Mouse (Mus musculus): Measurements from ENCODE around the gene Arhgap23.

DNA sequence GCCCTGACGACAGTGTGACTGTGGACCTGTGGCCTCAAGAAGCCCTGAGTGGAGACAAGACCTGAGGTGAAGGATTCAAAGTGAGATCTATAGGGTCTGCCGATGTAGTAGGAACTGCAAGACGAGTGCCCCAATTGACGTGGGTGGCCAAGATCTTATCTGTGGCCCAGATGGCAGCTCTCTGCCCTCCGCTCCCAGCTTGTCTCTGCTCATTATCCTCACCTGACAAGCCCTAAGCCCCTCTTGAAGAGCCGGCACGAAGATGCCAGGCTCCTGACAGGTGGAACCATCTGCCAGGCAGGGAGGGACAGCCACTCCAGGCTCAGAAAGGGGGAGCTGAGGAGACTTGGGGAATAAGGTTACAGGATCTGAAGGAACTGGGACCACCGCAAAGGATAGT is 117.0 kb downstream of the Arhgap23 start:
- no peak for TF ChIP-seq POLR2A (IDR thresholded peaks at IDR 0.05; ENCODE audit: low read depth, low read length)
- no peak for TF ChIP-seq CTCF (IDR thresholded peaks at IDR 0.05; ENCODE audit: extremely low read depth, insufficient read length, insufficient replicate concordance, low read depth, low read length)
